Mouse (Mus musculus) liver, embryonic 14.5 days (tissue): Measurements from ENCODE around the gene Mamdc2.

Experiments
- CTCF ChIP-seq: IDR thresholded peaks from 2 replicates; pipeline ENCODE4 v1.5.1; 2016; ENCODE audit warnings: antibody characterized with exemption, low read depth, control low read depth
- EP300 ChIP-seq: IDR thresholded peaks from 2 replicates; pipeline ENCODE4 v1.6.1; 2016; ENCODE audit warnings: antibody characterized with exemption, low read depth

GRCm38 (mm10) chr19:23349930-23350329, 98.3 kb downstream of the Mamdc2 start:
- TF ChIP-seq CTCF: no peak
- TF ChIP-seq EP300: no peak
